Mouse (Mus musculus) heart, adult 10 weeks (tissue): ENCODE measurements around the gene Crisp3. TPM values are rescaled to one million over a fixed set of nuclear protein-coding genes. Genes with fewer than 3 reads are reported as not detected.

Source experiments
- polyA plus RNA-seq: library from polyadenylated mRNA; stranded (reverse); fragments of 350-450 nt; fragmentation: Illumina TruSeq; extraction: RNeasy Lipid Tissue Mini Kit (QIAGEN cat#74804); gene quantifications from one replicate; pipeline ENCODE4 v1.2.3, GENCODE M21; 2014; ENCODE audit warnings: low read depth, low replicate concordance

The Crisp3 gene
- polyA plus RNA-seq: not detected

DNA sequence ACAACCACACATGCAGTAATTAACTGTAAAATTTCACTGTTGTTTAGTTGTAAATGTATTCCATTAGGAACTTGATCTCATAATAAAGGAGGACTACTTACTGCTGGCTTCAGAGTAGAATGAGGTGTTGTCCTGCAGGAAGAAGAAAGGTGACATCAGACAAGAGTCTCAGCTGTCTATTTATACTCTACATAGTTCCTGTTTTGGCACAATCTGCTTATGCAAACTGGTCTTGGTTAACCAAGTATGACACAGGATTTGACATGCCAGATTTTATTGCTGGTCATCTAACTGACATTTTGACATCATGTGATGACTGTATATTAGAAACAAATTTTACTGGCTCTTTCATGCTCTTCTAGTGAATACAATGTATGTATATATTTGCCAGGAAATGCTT, at the start of gene Crisp3:
Gene Crisp3, minus strand, starts transcription at position 154 of the 400 bp plus-strand sequence.

DNA sequence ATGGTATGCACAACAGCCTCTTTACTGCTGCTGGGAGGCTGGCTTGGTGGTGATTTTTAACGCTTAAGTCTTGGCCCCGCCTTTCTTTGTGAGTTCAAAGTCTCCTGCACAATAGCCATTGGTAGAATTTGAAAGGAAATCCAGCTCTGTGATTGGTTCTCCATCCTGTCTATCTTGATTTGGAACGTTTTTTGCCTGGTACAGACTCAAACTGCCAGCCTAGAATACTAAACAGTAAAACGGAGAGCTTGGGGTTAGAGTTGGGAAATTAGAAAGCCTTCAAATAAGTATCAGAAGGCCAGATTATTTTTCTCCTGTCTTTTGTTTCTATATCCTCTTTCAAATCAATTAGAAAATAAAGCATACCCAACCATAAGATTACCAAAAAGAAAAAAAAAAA, 33.5 kb downstream of the Crisp3 start, which contains the start of gene Pgk2:
Gene Pgk2, minus strand, starts transcription at position 101 of the 400 bp plus-strand sequence.

Other genes starting within 250 kb of the Crisp3 start
- not detected for gene AC192777.2, start 146.8 kb downstream of the Crisp3 start, polyA plus RNA-seq
- not detected for gene Pgk2, start 33.6 kb downstream of the Crisp3 start, polyA plus RNA-seq
- gene Crisp1, start 76.9 kb upstream of the Crisp3 start, polyA plus RNA-seq: not detected